Mouse (Mus musculus) spleen, embryonic (tissue): ENCODE results near the gene Zkscan14.
"Not testable (repeated sequence)": the region's sequence is repeated elsewhere in the genome, so short reads cannot be mapped to it uniquely, and the experiment has no call there.

Experiments
- CTCF ChIA-PET: fragments of 350-600 bp; sonication (Branson Sonifier 250); formaldehyde crosslinking; loops from one replicate; lab custom pipeline; 2022; lab: Charles Lee

Zkscan14 gene

GRCm38 (mm10) chr5:145201321-145201991, at the start of gene Zkscan14:
TSS of gene Zkscan14 (minus strand) at chr5:145201868.
- CTCF ChIA-PET: interaction anchor here (0.5 to 1.2 kb wide), 3 partner anchors 12 to 235 kb away, joined by 3 to 5 read pairs (median 3); no protein-coding TSS in a partner anchor

- CTCF ChIA-PET: no interaction called here
Measured at GRCm38 (mm10) chr5:145249520-145249919, 47.9 kb upstream of the Zkscan14 start.

GRCm38 (mm10) chr5:145234636-145235035, 33.0 kb upstream of the Zkscan14 start:
- CTCF ChIA-PET: no interaction called here

- CTCF ChIA-PET: no interaction called here
Measured at GRCm38 (mm10) chr5:145231893-145232411, 30.3 kb upstream of the Zkscan14 start.

GRCm38 (mm10) chr5:145231367-145231871, 29.8 kb upstream of the Zkscan14 start, which contains the start of gene Zfp655:
TSS of gene Zfp655 (plus strand) at chr5:145231715.
- CTCF ChIA-PET: no interaction called here

GRCm38 (mm10) chr5:145230641-145231040, 29.0 kb upstream of the Zkscan14 start:
- CTCF ChIA-PET: interaction anchor here (0.5 to 0.7 kb wide), 2 partner anchors 26 to 82 kb away, joined by 3 to 7 read pairs; partner anchors contain the start of gene Zkscan5

- CTCF ChIA-PET: not testable (repeated sequence)
Measured at GRCm38 (mm10) chr5:145229283-145229682, 27.6 kb upstream of the Zkscan14 start.

GRCm38 (mm10) chr5:145226453-145226852, 24.8 kb upstream of the Zkscan14 start:
- CTCF ChIA-PET: no interaction called here

GRCm38 (mm10) chr5:145223395-145223794, 21.7 kb upstream of the Zkscan14 start:
- CTCF ChIA-PET: interaction anchor here (0.7 kb wide), 1 partner anchor 52 kb away, joined by 5 read pairs; no protein-coding TSS in a partner anchor

- CTCF ChIA-PET: no interaction called here
Measured at GRCm38 (mm10) chr5:145222840-145223239, 21.2 kb upstream of the Zkscan14 start.

- CTCF ChIA-PET: interaction anchor here (0.6 kb wide), 1 partner anchor 53 kb away, joined by 3 read pairs; the partner anchor contains the start of genes Cpsf4 and Ptcd1
Measured at GRCm38 (mm10) chr5:145219981-145220380, 18.3 kb upstream of the Zkscan14 start.

GRCm38 (mm10) chr5:145218671-145219070, 17.0 kb upstream of the Zkscan14 start:
- CTCF ChIA-PET: no interaction called here

- CTCF ChIA-PET: no interaction called here
Measured at GRCm38 (mm10) chr5:145218206-145218605, 16.5 kb upstream of the Zkscan14 start.

- CTCF ChIA-PET: no interaction called here
Measured at GRCm38 (mm10) chr5:145217746-145218145, 16.1 kb upstream of the Zkscan14 start.

GRCm38 (mm10) chr5:145214679-145215078, 13.0 kb upstream of the Zkscan14 start:
- CTCF ChIA-PET: no interaction called here

- CTCF ChIA-PET: no interaction called here
Measured at GRCm38 (mm10) chr5:145213505-145213904, 11.8 kb upstream of the Zkscan14 start.

- CTCF ChIA-PET: no interaction called here
Measured at GRCm38 (mm10) chr5:145212216-145212615, 10.5 kb upstream of the Zkscan14 start.

GRCm38 (mm10) chr5:145211340-145211739, 9.7 kb upstream of the Zkscan14 start:
- CTCF ChIA-PET: no interaction called here

- CTCF ChIA-PET: interaction anchor here (0.6 kb wide), 1 partner anchor 31 kb away, joined by 4 read pairs; no protein-coding TSS in a partner anchor
Measured at GRCm38 (mm10) chr5:145208391-145208790, 6.7 kb upstream of the Zkscan14 start.

- CTCF ChIA-PET: no interaction called here
Measured at GRCm38 (mm10) chr5:145207954-145208353, 6.3 kb upstream of the Zkscan14 start.

- CTCF ChIA-PET: interaction anchor here (1.0 kb wide), 1 partner anchor 18 kb away, joined by 3 read pairs; no protein-coding TSS in a partner anchor
Measured at GRCm38 (mm10) chr5:145207385-145207784, 5.7 kb upstream of the Zkscan14 start.

- CTCF ChIA-PET: interaction anchor here (0.7 to 1.2 kb wide), 2 partner anchors 20 to 28 kb away, joined by 3 to 4 read pairs; no protein-coding TSS in a partner anchor
Measured at GRCm38 (mm10) chr5:145205041-145205440, 3.4 kb upstream of the Zkscan14 start.
